16 mouse cellular contexts compared by ENCODE assay signal in genomic region chr10:62128316-62128951, GRCm38 (mm10). TPM values are rescaled to one million over a fixed set of nuclear protein-coding genes. Genes with fewer than 3 reads are reported as not detected.
A peak's percentile ranks its signal among the peaks of the same experiment; 100 is the strongest.
DNase-seq lines count a peak whose midpoint lies in the region; ATAC-seq and TF ChIP-seq lines count a peak whose summit lies in the region.
"Had no signal": no experiment of that assay in that cellular context is flagged by ENCODE, and none has a peak within 500 bp of the region (broad histone marks: within the 10 kb centered on the region; RNA-seq: fewer than 3 reads in every experiment).

No protein-coding gene starts in this region.

- no peak overlapping the region for H3K27ac ChIP-seq in layer of hippocampus, adult 2 months
- no peak overlapping the region for H3K27ac ChIP-seq in neural tube, embryonic 15.5 days (replicated peaks)
- H3K27ac ChIP-seq: embryonic facial prominence, embryonic 12.5 days; limb, embryonic 13.5 days had no signal

- DNase-seq in layer of hippocampus, adult 11-12 months (ENCODE audit: low spot score), result peak; percentile 32
- no peak for DNase-seq in layer of hippocampus, adult 9-10 months (ENCODE audit: low spot score)
- peak; percentile 72 for DNase-seq in brain, embryonic 14.5 days (ENCODE audit: low read depth)
- DNase-seq in layer of hippocampus, adult 2 months (ENCODE audit: low spot score in 2 of 2), result peak; percentile 38 to 41
- no peak for DNase-seq in heart, adult 18-20 months
- no peak for DNase-seq in gastrocnemius, postnatal 25 days
- DNase-seq: cerebellum, adult 11-12 months had no signal

- TF ChIP-seq POLR2A in brain, embryonic 14.5 days (IDR thresholded peaks at IDR 0.05; ENCODE audit: borderline replicate concordance, extremely low read depth, insufficient read depth, insufficient read length, poor library complexity, severe bottlenecking), result no peak

- H3K27me3 ChIP-seq in neural tube, embryonic 15.5 days (replicated peaks), result peaks cover 81% of the 10 kb centered on the region

- under 1% methylated on average over 31 of the region's 32 CpGs for WGBS in neural tube, embryonic 15.5 days

- TF ChIP-seq CTCF in brain, embryonic 14.5 days (IDR thresholded peaks at IDR 0.05; ENCODE audit: borderline replicate concordance, extremely low read depth, insufficient read depth, insufficient read length), result no peak
- TF ChIP-seq CTCF in layer of hippocampus, adult 2 months (conservative IDR thresholded peaks at IDR 0.05), result no peak

- H3K9ac ChIP-seq in neural tube, embryonic 15.5 days (replicated peaks), result no peak overlapping the region
- H3K9ac ChIP-seq: embryonic facial prominence, embryonic 12.5 days; limb, embryonic 13.5 days had no signal

- no peak for ATAC-seq in neural tube, embryonic 15.5 days (ENCODE audit: low FRiP score)
- ATAC-seq: activated CD4-positive, CD25-positive, alpha-beta regulatory T cell, adult 4 months; lung, postnatal 0 days had no signal

- H3K4me2 ChIP-seq in neural tube, embryonic 15.5 days, result peak overlapping the region; percentile 51
- H3K4me2 ChIP-seq: embryonic facial prominence, embryonic 12.5 days; limb, embryonic 13.5 days had no signal

- H3K4me1 ChIP-seq in neural tube, embryonic 15.5 days, result peaks cover 39% of the 10 kb centered on the region

- no peaks in the 10 kb centered on the region for H3K9me3 ChIP-seq in neural tube, embryonic 15.5 days (replicated peaks)
- H3K9me3 ChIP-seq: embryonic facial prominence, embryonic 12.5 days; limb, embryonic 13.5 days had no signal

- H3K4me3 ChIP-seq in layer of hippocampus, adult 2 months, result peak overlapping the region; percentile 26
- H3K4me3 ChIP-seq in neural tube, embryonic 15.5 days (replicated peaks), result peak overlapping the region; percentile 19
- H3K4me3 ChIP-seq: embryonic facial prominence, embryonic 12.5 days; limb, embryonic 13.5 days had no signal

- H3K36me3 ChIP-seq in neural tube, embryonic 15.5 days, result no peaks in the 10 kb centered on the region
- H3K36me3 ChIP-seq: embryonic facial prominence, embryonic 12.5 days; limb, embryonic 13.5 days had no signal

RNA-seq across cellular contexts. Expression of gene Neurog3, which starts 4.5 kb away (rescaled TPM):
- polyA plus RNA-seq in brain, embryonic 14.5 days (2012; rRNA removed), result 0.07 and 0.43 TPM in 2 replicates
- total RNA-seq in layer of hippocampus, adult 2 months (2021), result not detected
- 0.35 and 0.68 TPM in 2 replicates for polyA plus RNA-seq in neural tube, embryonic 15.5 days (2015; fragmentation: Nextera tagmentation; extraction: Ambion mirVana)
- total RNA-seq in heart, adult 18-20 months (2021), result not detected
- total RNA-seq in gastrocnemius, postnatal 25 days (2021), result not detected
- total RNA-seq: gastrocnemius, adult 8-10 months; heart, postnatal 14 days had no signal
- polyA plus RNA-seq: activated CD4-positive, CD25-positive, alpha-beta regulatory T cell, adult 4 months; kidney, embryonic 14.5 days; limb, embryonic 13.5 days; lung, postnatal 0 days; thymus, postnatal 0 days had no signal

RNA-seq across cellular contexts. Expression of gene Fam241b, which starts 15.3 kb away (rescaled TPM):
- 72.0 and 92.8 TPM in 2 replicates for polyA plus RNA-seq in brain, embryonic 14.5 days (2012; rRNA removed)
- 10 to 100 TPM; 36.2 to 40.6 TPM for total RNA-seq in layer of hippocampus, adult 2 months (2021)
- polyA plus RNA-seq in neural tube, embryonic 15.5 days (2015; fragmentation: Nextera tagmentation; extraction: Ambion mirVana), result 114 and 139 TPM in 2 replicates
- total RNA-seq in heart, adult 18-20 months (2021), result 1 to 10 TPM; 3.1 to 4.1 TPM
- under 1 TPM; 0.41 to 0.59 TPM for total RNA-seq in gastrocnemius, postnatal 25 days (2021)

Comparison
In these comparisons a context has a peak if more than half of its experiments do, and no peak if none do; other contexts are left out.
1. DNase-seq: peak in layer of hippocampus, adult 11-12 months (single experiment), brain, embryonic 14.5 days (single experiment) and layer of hippocampus, adult 2 months (2 of 2); none in layer of hippocampus, adult 9-10 months (single experiment), heart, adult 18-20 months (0 of 2) and gastrocnemius, postnatal 25 days (single experiment).
2. RNA of gene Fam241b, which starts 15.3 kb away (total RNA-seq): 36.2 to 40.6 TPM in layer of hippocampus, adult 2 months; 3.1 to 4.1 TPM in heart, adult 18-20 months and 0.41 to 0.59 TPM in gastrocnemius, postnatal 25 days; every median in the first group is over 4 times any median in the second.